ENCODE assay signal across 13 mouse cellular contexts in genomic region chr15:85172054-85172453, GRCm38 (mm10). TPM values are rescaled to one million over a fixed set of nuclear protein-coding genes. Genes with fewer than 3 reads are reported as not detected.
A peak's percentile ranks its signal among the peaks of the same experiment; 100 is the strongest.
DNase-seq lines count a peak whose midpoint lies in the region; ATAC-seq and TF ChIP-seq lines count a peak whose summit lies in the region.
"Had no signal": no experiment of that assay in that cellular context is flagged by ENCODE, and none has a peak within 500 bp of the region (broad histone marks: within the 10 kb centered on the region; RNA-seq: fewer than 3 reads in every experiment).

No protein-coding gene starts in this region.

- H3K4me1 ChIP-seq in kidney, embryonic 15.5 days: peaks cover 31% of the 10 kb centered on the region
- H3K4me1 ChIP-seq in heart, postnatal 0 days (ENCODE audit: control insufficient read depth, insufficient read depth): no peaks in the 10 kb centered on the region
- H3K4me1 ChIP-seq: megakaryocyte, embryonic 14.5 days had no signal

- peak overlapping the region; percentile 66; the same call in 1 of the 2 replicates for H3K27ac ChIP-seq in kidney, embryonic 15.5 days
- no peak overlapping the region for H3K27ac ChIP-seq in gastrocnemius, adult 2 months
- H3K27ac ChIP-seq in heart, postnatal 0 days (ENCODE audit: low read depth): no peak overlapping the region
- H3K27ac ChIP-seq: hindbrain, embryonic 15.5 days; neural tube, embryonic 12.5 days had no signal

- no peaks in the 10 kb centered on the region for H3K9me3 ChIP-seq in kidney, embryonic 15.5 days (replicated peaks)
- H3K9me3 ChIP-seq in heart, postnatal 0 days (replicated peaks; ENCODE audit: control insufficient read depth, low read length): no peaks in the 10 kb centered on the region
- H3K9me3 ChIP-seq: hindbrain, embryonic 15.5 days; neural tube, embryonic 12.5 days had no signal

- intact Hi-C loops in gastrocnemius, adult 2 months (cut with DNase I): no loop called here

- no peak overlapping the region for H3K4me3 ChIP-seq in kidney, embryonic 15.5 days (replicated peaks)
- no peak overlapping the region for H3K4me3 ChIP-seq in gastrocnemius, adult 2 months
- no peak overlapping the region for H3K4me3 ChIP-seq in heart, postnatal 0 days (ENCODE audit: low read depth, low read length)
- H3K4me3 ChIP-seq: hindbrain, embryonic 15.5 days; megakaryocyte, embryonic 14.5 days; neural tube, embryonic 12.5 days had no signal

- no peak for TF ChIP-seq EP300 in heart, postnatal 0 days (IDR thresholded peaks at IDR 0.05; ENCODE audit: low read depth)

- no peak overlapping the region for H3K4me2 ChIP-seq in kidney, embryonic 15.5 days
- no peak overlapping the region for H3K4me2 ChIP-seq in heart, postnatal 0 days (ENCODE audit: low read depth, low read length)
- H3K4me2 ChIP-seq: hindbrain, embryonic 15.5 days; neural tube, embryonic 12.5 days had no signal

- peak; percentile 77; the same call in 1 of the 2 replicates for ATAC-seq in kidney, embryonic 15.5 days (replicated peaks; ENCODE audit: low FRiP score)
- ATAC-seq in heart, postnatal 0 days (ENCODE audit: insufficient read depth, low read depth): peak; percentile 58
- ATAC-seq: forebrain, embryonic 14.5 days had no signal

- no peak for TF ChIP-seq CTCF in gastrocnemius, adult 2 months (IDR thresholded peaks at IDR 0.05)
- TF ChIP-seq CTCF in heart, postnatal 0 days (IDR thresholded peaks at IDR 0.05; ENCODE audit: low read depth): no peak

- no peak for DNase-seq in kidney, postnatal 36 days
- DNase-seq in gastrocnemius, adult 2 months: peak; percentile 82
- DNase-seq in heart, postnatal 0 days (ENCODE audit: low spot score): no peak
- DNase-seq in lung, postnatal 14 days: peak; percentile 34
- DNase-seq in thymus, postnatal 0 days (ENCODE audit: low spot score): no peak
- no peak for DNase-seq in cerebellum, postnatal 36 days
- no peak for DNase-seq in thymus, postnatal 36 days

- WGBS in kidney, embryonic 15.5 days: 47% methylated on average over 2 of the region's 2 CpGs
- 79% methylated on average over 2 of the region's 2 CpGs for WGBS in heart, postnatal 0 days

- H3K9ac ChIP-seq in kidney, embryonic 15.5 days: no peak overlapping the region
- H3K9ac ChIP-seq in heart, postnatal 0 days (replicated peaks; ENCODE audit: low read depth, low read length): no peak overlapping the region
- H3K9ac ChIP-seq: hindbrain, embryonic 15.5 days; neural tube, embryonic 12.5 days had no signal

- H3K36me3 ChIP-seq in kidney, embryonic 15.5 days: no peaks in the 10 kb centered on the region
- H3K36me3 ChIP-seq in heart, postnatal 0 days (replicated peaks; ENCODE audit: control insufficient read depth, insufficient read depth, low read length): no peaks in the 10 kb centered on the region
- H3K36me3 ChIP-seq: hindbrain, embryonic 15.5 days; neural tube, embryonic 12.5 days had no signal

- H3K27me3 ChIP-seq in kidney, embryonic 15.5 days: no peaks in the 10 kb centered on the region
- peaks cover 15% of the 10 kb centered on the region for H3K27me3 ChIP-seq in heart, postnatal 0 days (ENCODE audit: control insufficient read depth, insufficient read depth, low read length)
- H3K27me3 ChIP-seq: hindbrain, embryonic 15.5 days; neural tube, embryonic 12.5 days had no signal

RNA-seq across cellular contexts. Expression of gene Fbln1, which starts 33.7 kb away (rescaled TPM):
- polyA plus RNA-seq in kidney, embryonic 15.5 days (2015; fragmentation: Nextera tagmentation; extraction: Ambion mirVana): 170 and 206 TPM in 2 replicates
- total RNA-seq in gastrocnemius, adult 2 months (2021): 10 to 100 TPM in 1 of 2 experiments, 1 to 10 TPM in 1; 6.5 to 20.9 TPM
- total RNA-seq in heart, postnatal 0 days (2014; rRNA removed; ENCODE audit: low replicate concordance): 81.1 and 85.9 TPM in 2 replicates
- polyA plus RNA-seq in heart, postnatal 0 days (2015; fragmentation: Nextera tagmentation; extraction: Ambion mirVana): 52.9 and 62.6 TPM in 2 replicates
- polyA plus RNA-seq in thymus, postnatal 0 days (2015; fragmentation: Nextera tagmentation; extraction: Ambion mirVana): 24.3 and 28.5 TPM in 2 replicates

RNA-seq across cellular contexts. Expression of gene Ribc2, which starts 40.2 kb away (rescaled TPM):
- 0.53 TPM in 2 replicates for polyA plus RNA-seq in kidney, embryonic 15.5 days (2015; fragmentation: Nextera tagmentation; extraction: Ambion mirVana)
- total RNA-seq in gastrocnemius, adult 2 months (2021): not detected
- total RNA-seq in heart, postnatal 0 days (2014; rRNA removed; ENCODE audit: low replicate concordance): not detected in 2 replicates
- 0.11 and 0.14 TPM in 2 replicates for polyA plus RNA-seq in heart, postnatal 0 days (2015; fragmentation: Nextera tagmentation; extraction: Ambion mirVana)
- polyA plus RNA-seq in thymus, postnatal 0 days (2015; fragmentation: Nextera tagmentation; extraction: Ambion mirVana): 0.21 and 0.32 TPM in 2 replicates
- polyA plus RNA-seq: C2C12 had no signal

RNA-seq across cellular contexts. Expression of gene Smc1b, which starts 40.3 kb away (rescaled TPM):
- 0.21 and 0.22 TPM in 2 replicates for polyA plus RNA-seq in kidney, embryonic 15.5 days (2015; fragmentation: Nextera tagmentation; extraction: Ambion mirVana)
- total RNA-seq in gastrocnemius, adult 2 months (2021): not detected
- not detected in 2 replicates for total RNA-seq in heart, postnatal 0 days (2014; rRNA removed; ENCODE audit: low replicate concordance)
- polyA plus RNA-seq in heart, postnatal 0 days (2015; fragmentation: Nextera tagmentation; extraction: Ambion mirVana): 0.04 and 0.15 TPM in 2 replicates
- polyA plus RNA-seq in thymus, postnatal 0 days (2015; fragmentation: Nextera tagmentation; extraction: Ambion mirVana): 0.26 and 0.33 TPM in 2 replicates

Comparison
In these comparisons a context has a peak if more than half of its experiments do, and no peak if none do; other contexts are left out.
1. DNase-seq: peak in gastrocnemius, adult 2 months (single experiment) and lung, postnatal 14 days (single experiment); none in kidney, postnatal 36 days (0 of 2), heart, postnatal 0 days (single experiment), thymus, postnatal 0 days (single experiment), cerebellum, postnatal 36 days (0 of 2) and thymus, postnatal 36 days (0 of 2).